Mouse (Mus musculus) midbrain, embryonic 16.5 days (tissue): ENCODE measurements around the gene Ldb1. TPM values are rescaled to one million over a fixed set of nuclear protein-coding genes. Genes with fewer than 3 reads are reported as not detected.

Source experiments
- ATAC-seq: fragments of 200-750 bp; cut with Nextera tagmentation; 2 replicates; pipeline ENCODE4 v1.8.0; 2017; ENCODE audit warnings: moderate TSS enrichment
- H3K27ac ChIP-seq: fragments of 300-500 bp; sonication (generic); 2 replicates; pipeline ENCODE4 v1.5.1; 2014; ENCODE audit warnings: mild to moderate bottlenecking, low read length, mixed read lengths
- H3K27me3 ChIP-seq: fragments of 300-500 bp; sonication (generic); 2 replicates; pipeline ENCODE4 v1.6.1; 2014; ENCODE audit warnings: low read depth, low read length, mixed read lengths; ENCODE audit not compliant: control insufficient read depth, insufficient read depth
- H3K36me3 ChIP-seq: fragments of 300-500 bp; sonication (generic); 2 replicates; pipeline ENCODE4 v1.6.1; 2014; ENCODE audit warnings: mild to moderate bottlenecking, low read length, moderate library complexity, mixed read lengths; ENCODE audit not compliant: control insufficient read depth, insufficient read depth
- H3K4me1 ChIP-seq: fragments of 300-500 bp; sonication (generic); 2 replicates; pipeline ENCODE4 v1.6.1; 2014; ENCODE audit warnings: mild to moderate bottlenecking, low read length, mixed read lengths; ENCODE audit not compliant: control insufficient read depth, insufficient read depth
- H3K4me2 ChIP-seq: fragments of 300-500 bp; sonication (generic); 2 replicates; pipeline ENCODE4 v1.6.1; 2014; ENCODE audit warnings: mild to moderate bottlenecking, low read length, mixed read lengths
- H3K4me3 ChIP-seq: fragments of 300-500 bp; sonication (generic); 2 replicates; pipeline ENCODE4 v1.5.1; 2014; ENCODE audit warnings: low read depth, mild to moderate bottlenecking, low read length, moderate library complexity, mixed read lengths
- H3K9ac ChIP-seq: fragments of 300-500 bp; sonication (generic); 2 replicates; pipeline ENCODE4 v1.6.1; 2014; ENCODE audit warnings: low read depth, low read length, mixed read lengths
- H3K9me3 ChIP-seq: fragments of 300-500 bp; sonication (generic); replicated peaks from 2 replicates; pipeline ENCODE4 v1.6.1; 2014; ENCODE audit warnings: mild to moderate bottlenecking, low read length, mixed read lengths; ENCODE audit not compliant: control insufficient read depth, poor library complexity, severe bottlenecking
- WGBS: fragments of 180-500 bp; shearing (Covaris S2); extraction: QIAGEN DNeasy Blood & Tissue Kit; methylation state at CpG from one replicate; pipeline ENCODE4 v1.1.7; 2014; 5-methylcytosine and 5-hydroxymethylcytosine counted together
- polyA plus RNA-seq: library from polyadenylated mRNA; unstranded; fragments of >200 nt; fragmentation: Nextera tagmentation; extraction: Ambion mirVana; gene quantifications from 2 replicates; pipeline ENCODE4 v1.2.1, GENCODE M21; 2015

The Ldb1 gene
- polyA plus RNA-seq, 1 experiment from 2014 or later = 88.1 TPM

- 32% methylated on average over 14 of the region's 14 CpGs for whole genome bisulfite sequencing
- peak overlapping the region; percentile 75 for H3K4me3 ChIP-seq
- no peaks in the 10 kb centered on the region for H3K9me3 ChIP-seq
- peaks cover 4% of the 10 kb centered on the region; the same call in 1 of the 2 replicates for H3K36me3 ChIP-seq
- H3K27me3 ChIP-seq = no peaks in the 10 kb centered on the region
- H3K4me2 ChIP-seq = peak overlapping the region; percentile 99
- no peak for ATAC-seq
- H3K4me1 ChIP-seq = peaks cover 74% of the 10 kb centered on the region
- H3K27ac ChIP-seq = peak overlapping the region; percentile 92
- peak overlapping the region; percentile 76 for H3K9ac ChIP-seq
These were observed 4.7 kb downstream of the Ldb1 start for GRCm38 (mm10) chr19:46040149-46040902.

- peaks cover 74% of the 10 kb centered on the region for H3K4me1 ChIP-seq
- ATAC-seq = peak; percentile 69
- WGBS = under 1% methylated on average over 18 of the region's 30 CpGs
- peaks cover 12% of the 10 kb centered on the region for H3K36me3 ChIP-seq
- H3K9me3 ChIP-seq = no peaks in the 10 kb centered on the region
- peak overlapping the region; percentile 99 for H3K4me2 ChIP-seq
- H3K9ac ChIP-seq = peak overlapping the region; percentile 76
- H3K27ac ChIP-seq = peak overlapping the region; percentile 92
- H3K27me3 ChIP-seq = no peaks in the 10 kb centered on the region
- peak overlapping the region; percentile 75 for H3K4me3 ChIP-seq
These were observed 5.5 kb downstream of the Ldb1 start for GRCm38 (mm10) chr19:46039478-46039877.

- Histone ChIP-seq H3K4me1 (peaks cover 70% of the 10 kb centered on the region), H3K9me3 (no peaks in the 10 kb centered on the region), H3K36me3 (peaks cover 19% of the 10 kb centered on the region), H3K4me2 (peak overlapping the region; percentile 99), H3K4me3 (peak overlapping the region; percentile 75), H3K27ac (peak overlapping the region; percentile 92), H3K9ac (peak overlapping the region; percentile 76), H3K27me3 (no peaks in the 10 kb centered on the region)
- ATAC-seq = peak; percentile 22
- WGBS = 0% methylated on average over 12 of the region's 17 CpGs
These were observed 6.2 kb downstream of the Ldb1 start for GRCm38 (mm10) chr19:46038851-46039260.

GRCm38 (mm10) chr19:46037925-46038850 lies 6.8 kb downstream of the Ldb1 start:
- no peaks in the 10 kb centered on the region for H3K27me3 ChIP-seq
- peaks cover 63% of the 10 kb centered on the region for H3K4me1 ChIP-seq
- peak overlapping the region; percentile 76 for H3K9ac ChIP-seq
- H3K4me2 ChIP-seq = peak overlapping the region; percentile 99
- peak overlapping the region; percentile 92 for H3K27ac ChIP-seq
- peak overlapping the region; percentile 75 for H3K4me3 ChIP-seq
- no peaks in the 10 kb centered on the region for H3K9me3 ChIP-seq
- WGBS = 5% methylated on average over 13 of the region's 13 CpGs
- ATAC-seq = no peak
- H3K36me3 ChIP-seq = peaks cover 25% of the 10 kb centered on the region

- ATAC-seq = no peak
- WGBS = 1% methylated on average over 6 of the region's 6 CpGs
- no peaks in the 10 kb centered on the region for H3K27me3 ChIP-seq
These were observed 7.6 kb downstream of the Ldb1 start for GRCm38 (mm10) chr19:46037243-46037924.

GRCm38 (mm10) chr19:46036477-46037242 lies 8.4 kb downstream of the Ldb1 start:
- no peak for ATAC-seq
- Histone ChIP-seq H3K4me3 (peak overlapping the region; percentile 75), H3K27me3 (no peaks in the 10 kb centered on the region), H3K4me2 (peak overlapping the region; percentile 99), H3K9ac (peak overlapping the region; percentile 76), H3K27ac (peak overlapping the region; percentile 17; the same call in 1 of the 2 replicates), H3K4me1 (peaks cover 49% of the 10 kb centered on the region), H3K36me3 (peaks cover 40% of the 10 kb centered on the region), H3K9me3 (no peaks in the 10 kb centered on the region)
- 59% methylated on average over 13 of the region's 13 CpGs for WGBS

More at GRCm38 (mm10) chr19:46037243-46037924, 7.6 kb downstream of the Ldb1 start:
- H3K9me3 ChIP-seq = no peaks in the 10 kb centered on the region
- peak overlapping the region; percentile 76 for H3K9ac ChIP-seq
- H3K4me1 ChIP-seq = peaks cover 55% of the 10 kb centered on the region
- H3K4me2 ChIP-seq = peak overlapping the region; percentile 99
- H3K36me3 ChIP-seq = peaks cover 32% of the 10 kb centered on the region
- H3K4me3 ChIP-seq = peak overlapping the region; percentile 75
- H3K27ac ChIP-seq = peak overlapping the region; percentile 72

- peaks cover 42% of the 10 kb centered on the region for H3K36me3 ChIP-seq
- H3K9me3 ChIP-seq = no peaks in the 10 kb centered on the region
- no peak overlapping the region for H3K27ac ChIP-seq
- no peak overlapping the region; the same call in 1 of the 2 replicates for H3K4me2 ChIP-seq
- no peak overlapping the region for H3K9ac ChIP-seq
- 93% methylated on average over 13 of the region's 13 CpGs for WGBS
- no peaks in the 10 kb centered on the region for H3K27me3 ChIP-seq
- no peak overlapping the region for H3K4me3 ChIP-seq
- ATAC-seq = no peak
- H3K4me1 ChIP-seq = peaks cover 42% of the 10 kb centered on the region
These were observed 9.0 kb downstream of the Ldb1 start for GRCm38 (mm10) chr19:46035971-46036370.

- Histone ChIP-seq H3K9ac (no peak overlapping the region), H3K4me3 (no peak overlapping the region), H3K4me2 (no peak overlapping the region), H3K4me1 (peaks cover 28% of the 10 kb centered on the region), H3K27ac (no peak overlapping the region), H3K9me3 (no peaks in the 10 kb centered on the region), H3K36me3 (peaks cover 43% of the 10 kb centered on the region), H3K27me3 (no peaks in the 10 kb centered on the region)
- no peak for ATAC-seq
- 95% methylated on average over 11 of the region's 11 CpGs for WGBS
These were observed 11.1 kb downstream of the Ldb1 start for GRCm38 (mm10) chr19:46033911-46034310.
